Mouse (Mus musculus) MEL (cell line): Measurements from ENCODE around the gene Acin1. TPM values are rescaled to one million over a fixed set of nuclear protein-coding genes. Genes with fewer than 3 reads are reported as not detected.

ENCODE experiments used
- DNase-seq: peaks from one replicate; pipeline ENCODE4 v3.0.0; 2011; ENCODE audit warnings: low read depth, low spot score
- H3K27ac ChIP-seq: 2 replicates; pipeline ENCODE4 v1.5.1; 2012; ENCODE audit warnings: low read depth, mild to moderate bottlenecking, control low read depth, low read length, moderate library complexity; ENCODE audit not compliant: control insufficient read depth
- H3K27me3 ChIP-seq, 2 experiments: fragments of 150-350 bp in 1 of 2; sonication (generic) in 1 of 2; 2 replicates each; pipeline ENCODE4 v1.6.1; 2012; ENCODE audit warnings: low read length in 2 of 2, mild to moderate bottlenecking in 2 of 2, improper control_type of control experiment in 1 of 2, moderate library complexity in 1 of 2; ENCODE audit not compliant: insufficient read depth in 2 of 2, control insufficient read depth in 1 of 2
- H3K36me3 ChIP-seq, 2 experiments: 2 replicates each; pipeline ENCODE4 v1.6.1; 2012 to 2014; ENCODE audit warnings: low read length in 2 of 2, improper control_type of control experiment in 1 of 2, inconsistent platforms in 1 of 2, mild to moderate bottlenecking in 1 of 2; ENCODE audit not compliant: insufficient read depth in 2 of 2, control insufficient read depth in 1 of 2
- H3K4me1 ChIP-seq, 2 experiments: fragments of 150-350 bp in 1 of 2; sonication (generic) in 1 of 2; 2 replicates each; pipeline ENCODE4 v1.6.1; 2012; ENCODE audit warnings: low read length in 2 of 2, improper control_type of control experiment in 1 of 2, mild to moderate bottlenecking in 1 of 2; ENCODE audit not compliant: insufficient read depth in 2 of 2, control insufficient read depth in 1 of 2
- H3K4me3 ChIP-seq, 2 experiments: fragments of 150-350 bp in 1 of 2; sonication (generic) in 1 of 2; 2 replicates each; pipeline ENCODE4 v1.5.1; 2012; ENCODE audit warnings: low read depth in 2 of 2, low read length in 2 of 2, mild to moderate bottlenecking in 2 of 2, moderate library complexity in 2 of 2, control low read depth in 1 of 2, improper control_type of control experiment in 1 of 2; ENCODE audit not compliant: control insufficient read depth in 1 of 2, insufficient read depth in 1 of 2
- H3K79me2 ChIP-seq: 2 replicates; pipeline ENCODE4 v1.6.1; 2012; ENCODE audit warnings: mild to moderate bottlenecking, low read length, moderate library complexity; ENCODE audit not compliant: control insufficient read depth, poor library complexity, insufficient read depth
- H3K9ac ChIP-seq: 2 replicates; pipeline ENCODE4 v1.6.1; 2012; ENCODE audit warnings: low read depth, mild to moderate bottlenecking, control low read depth, low read length, moderate library complexity; ENCODE audit not compliant: control insufficient read depth, poor library complexity, severe bottlenecking
- H3K9me3 ChIP-seq: fragments of 150-350 bp; sonication (generic); replicated peaks from 2 replicates; pipeline ENCODE4 v1.6.1; 2012; ENCODE audit warnings: mild to moderate bottlenecking, low read length, improper control_type of control experiment, moderate library complexity; ENCODE audit not compliant: insufficient read depth
- BHLHE40 ChIP-seq: IDR thresholded peaks from 2 replicates; pipeline ENCODE4 v1.6.1; 2012; ENCODE audit warnings: low read depth, mild to moderate bottlenecking, inconsistent platforms, low read length, improper control_type of control experiment, borderline replicate concordance
- CHD1 ChIP-seq: IDR thresholded peaks from 2 replicates; pipeline ENCODE4 v1.6.1; 2012; ENCODE audit warnings: low read depth, mild to moderate bottlenecking, inconsistent platforms, low read length, improper control_type of control experiment
- CHD2 ChIP-seq: IDR thresholded peaks from 2 replicates; pipeline ENCODE4 v1.6.1; 2011; ENCODE audit warnings: low read length, improper control_type of control experiment
- CTCF ChIP-seq, 3 experiments: IDR thresholded peaks in 2 of 3; conservative IDR thresholded peaks in 1 of 3; 2 replicates each; pipeline ENCODE4 v1.5.1; 2011 to 2012; ENCODE audit warnings: low read length in 3 of 3, low read depth in 2 of 3, mild to moderate bottlenecking in 2 of 3, improper control_type of control experiment in 1 of 3, inconsistent platforms in 1 of 3, mixed read lengths in 1 of 3, moderate library complexity in 1 of 3; ENCODE audit not compliant: control insufficient read depth in 1 of 3, insufficient read depth in 1 of 3, poor library complexity in 1 of 3, severe bottlenecking in 1 of 3
- ELF1 ChIP-seq: IDR thresholded peaks from 2 replicates; pipeline ENCODE4 v1.6.1; 2014; ENCODE audit warnings: low read depth, mild to moderate bottlenecking, inconsistent platforms, low read length, improper control_type of control experiment, moderate library complexity
- EP300 ChIP-seq, 2 experiments: IDR thresholded peaks; 2 replicates each; pipeline ENCODE4 v1.6.1; 2011; ENCODE audit warnings: improper control_type of control experiment in 2 of 2, low read length in 2 of 2, low read depth in 1 of 2, mild to moderate bottlenecking in 1 of 2
- ETS1 ChIP-seq: IDR thresholded peaks from 2 replicates; pipeline ENCODE4 v1.6.1; 2012; ENCODE audit warnings: low read depth, mild to moderate bottlenecking, inconsistent platforms, low read length, improper control_type of control experiment, moderate library complexity
- GABPA ChIP-seq: IDR thresholded peaks from 2 replicates; pipeline ENCODE4 v1.6.1; 2012; ENCODE audit warnings: low read depth, mild to moderate bottlenecking, inconsistent platforms, low read length, improper control_type of control experiment, moderate library complexity
- GATA1 ChIP-seq: IDR thresholded peaks from 2 replicates; pipeline ENCODE4 v1.6.1; 2011; ENCODE audit warnings: low read depth, low read length, improper control_type of control experiment
- HCFC1 ChIP-seq: IDR thresholded peaks from 2 replicates; pipeline ENCODE4 v1.6.1; 2012; ENCODE audit warnings: low read depth, mild to moderate bottlenecking, inconsistent platforms, low read length, improper control_type of control experiment, moderate library complexity
- JUND ChIP-seq: IDR thresholded peaks from 2 replicates; pipeline ENCODE4 v1.6.1; 2011; ENCODE audit warnings: low read depth, mild to moderate bottlenecking, improper control_type of control experiment, low read length
- KAT2A ChIP-seq: conservative IDR thresholded peaks from 2 replicates; pipeline ENCODE4 v1.6.1; 2012; ENCODE audit warnings: low read depth, low read length, improper control_type of control experiment, inconsistent platforms
- MXI1 ChIP-seq: IDR thresholded peaks from 2 replicates; pipeline ENCODE4 v1.6.1; 2011; ENCODE audit warnings: mild to moderate bottlenecking, low read depth, low read length, improper control_type of control experiment
- MYB ChIP-seq: IDR thresholded peaks from 2 replicates; pipeline ENCODE4 v1.6.1; 2011; ENCODE audit warnings: mild to moderate bottlenecking, low read depth, low read length, improper control_type of control experiment
- MYC ChIP-seq: IDR thresholded peaks from 2 replicates; pipeline ENCODE4 v1.6.1; 2011; ENCODE audit warnings: low read depth, mild to moderate bottlenecking, low read length, improper control_type of control experiment, moderate library complexity
- NELFE ChIP-seq: IDR thresholded peaks from 2 replicates; pipeline ENCODE4 v1.6.1; 2011; ENCODE audit warnings: low read depth, low read length, improper control_type of control experiment
- POLR2AphosphoS2 ChIP-seq: IDR thresholded peaks from 2 replicates; pipeline ENCODE4 v1.6.1; 2011; ENCODE audit warnings: low read length, improper control_type of control experiment
- RAD21 ChIP-seq: IDR thresholded peaks from 2 replicates; pipeline ENCODE4 v1.6.1; 2011; ENCODE audit warnings: mild to moderate bottlenecking, low read depth, low read length, improper control_type of control experiment
- RCOR1 ChIP-seq: IDR thresholded peaks from 2 replicates; pipeline ENCODE4 v1.6.1; 2012; ENCODE audit warnings: low read depth, mild to moderate bottlenecking, inconsistent platforms, low read length, improper control_type of control experiment
- SIN3A ChIP-seq: IDR thresholded peaks from 2 replicates; pipeline ENCODE4 v1.6.1; 2012; ENCODE audit warnings: low read length, improper control_type of control experiment, inconsistent platforms
- SMC3 ChIP-seq: IDR thresholded peaks from 2 replicates; pipeline ENCODE4 v1.6.1; 2011; ENCODE audit warnings: low read depth, low read length, improper control_type of control experiment
- TAL1 ChIP-seq: IDR thresholded peaks from 2 replicates; pipeline ENCODE4 v1.6.1; 2012; ENCODE audit warnings: mild to moderate bottlenecking, inconsistent platforms, low read length, moderate library complexity, mixed read lengths
- TCF12 ChIP-seq: IDR thresholded peaks from 2 replicates; pipeline ENCODE4 v1.6.1; 2014; ENCODE audit warnings: low read depth, mild to moderate bottlenecking, inconsistent platforms, low read length, improper control_type of control experiment, moderate library complexity
- UBTF ChIP-seq: IDR thresholded peaks from 2 replicates; pipeline ENCODE4 v1.6.1; 2012; ENCODE audit warnings: low read depth, mild to moderate bottlenecking, inconsistent platforms, low read length, improper control_type of control experiment, moderate library complexity, borderline replicate concordance; ENCODE audit not compliant: insufficient read depth
- USF2 ChIP-seq, 2 experiments: IDR thresholded peaks; 2 replicates each; pipeline ENCODE4 v1.6.1; 2011 to 2012; ENCODE audit warnings: improper control_type of control experiment in 2 of 2, low read length in 2 of 2, borderline replicate concordance in 1 of 2, inconsistent platforms in 1 of 2, low read depth in 1 of 2, mild to moderate bottlenecking in 1 of 2; ENCODE audit not compliant: insufficient read depth in 1 of 2
- ZC3H11A ChIP-seq: IDR thresholded peaks from 2 replicates; pipeline ENCODE4 v1.6.1; 2012; ENCODE audit warnings: low read depth, mild to moderate bottlenecking, inconsistent platforms, low read length, improper control_type of control experiment
- ZKSCAN1 ChIP-seq: IDR thresholded peaks from 2 replicates; pipeline ENCODE4 v1.6.1; 2012; ENCODE audit warnings: low read depth, mild to moderate bottlenecking, inconsistent platforms, low read length, improper control_type of control experiment, moderate library complexity
- ZMIZ1 ChIP-seq: IDR thresholded peaks from 2 replicates; pipeline ENCODE4 v1.6.1; 2012; ENCODE audit warnings: low read depth, mild to moderate bottlenecking, inconsistent platforms, low read length, improper control_type of control experiment, moderate library complexity
- polyA plus RNA-seq, 2 experiments: library from polyadenylated mRNA; stranded (reverse) in 1 of 2; unstranded in 1 of 2; fragments of >175 nt in 1 of 2; fragments of >200 nt in 1 of 2; gene quantifications; 2 replicates each; pipeline versions ENCODE4 v1.2.1 to v1.2.4; 2012; ENCODE audit warnings: low replicate concordance in 2 of 2, low read depth in 1 of 2; ENCODE audit not compliant: insufficient read length in 2 of 2, insufficient read depth in 1 of 2, missing spikeins in 1 of 2
- total RNA-seq: library from RNA; depleted of rRNA; stranded (reverse); fragments of 300-350 nt; gene quantifications from 2 replicates; pipeline ENCODE4 v1.2.3, GENCODE M21; 2012

Acin1 gene
- total and polyA plus RNA-seq, 3 experiments = 103 to 248 (median 115) TPM

DNA sequence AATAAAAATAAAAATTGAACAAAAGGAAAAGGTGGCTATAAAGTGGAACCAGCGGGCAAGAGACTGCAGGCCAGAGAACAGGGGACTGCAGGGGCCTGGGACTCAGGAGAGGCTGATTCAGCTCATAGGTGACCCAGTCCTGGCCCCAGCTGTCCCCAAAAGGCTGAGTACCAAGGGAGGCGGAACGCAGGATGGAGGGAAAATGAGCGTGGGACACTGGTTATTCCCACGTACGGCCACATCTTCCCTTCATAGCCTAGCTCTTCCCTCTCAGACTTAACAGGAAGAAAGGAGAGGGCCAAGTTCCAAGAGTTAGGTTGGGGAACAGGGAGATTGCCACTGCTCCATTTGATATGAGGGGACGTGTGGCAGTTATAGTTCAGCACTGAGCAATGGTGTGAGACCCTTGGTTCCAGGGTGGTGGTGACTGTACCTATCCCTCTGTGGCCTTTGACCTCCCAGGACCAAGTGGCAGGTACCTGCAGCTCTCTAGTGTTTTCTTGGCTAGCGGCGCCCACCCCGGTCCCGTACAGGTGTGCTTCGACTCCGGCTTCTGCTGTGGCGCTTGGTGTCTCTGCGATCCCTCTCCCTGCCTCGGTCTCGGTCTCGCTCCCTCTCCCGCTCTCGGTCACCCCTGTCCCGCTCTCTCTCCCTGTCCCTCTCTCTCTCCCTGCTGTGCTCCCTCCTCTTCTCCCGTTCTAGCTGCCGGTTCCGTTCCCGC is 44.3 kb downstream of the Acin1 start:
- no peak overlapping the region for H3K27ac ChIP-seq
- H3K4me3 ChIP-seq = no peak overlapping the region
- H3K27me3 ChIP-seq = no peaks in the 10 kb centered on the region
- H3K79me2 ChIP-seq = no peaks in the 10 kb centered on the region; the same call in 1 of the 2 replicates
- TF ChIP-seq NELFE = no peak
- TF ChIP-seq ELF1 = no peak
- no peak for TF ChIP-seq MYC
- TF ChIP-seq ZKSCAN1 = no peak
- H3K4me1 ChIP-seq = peaks cover 4% of the 10 kb centered on the region in 2 experiments; a peak in 2 of 4 replicates
- H3K9me3 ChIP-seq = no peaks in the 10 kb centered on the region
- peak; percentile 29 for DNase-seq
- no peak overlapping the region for H3K9ac ChIP-seq
- peaks cover under 1 to 6% of the 10 kb centered on the region in 2 experiments; a peak in 3 of 4 replicates for H3K36me3 ChIP-seq

DNA sequence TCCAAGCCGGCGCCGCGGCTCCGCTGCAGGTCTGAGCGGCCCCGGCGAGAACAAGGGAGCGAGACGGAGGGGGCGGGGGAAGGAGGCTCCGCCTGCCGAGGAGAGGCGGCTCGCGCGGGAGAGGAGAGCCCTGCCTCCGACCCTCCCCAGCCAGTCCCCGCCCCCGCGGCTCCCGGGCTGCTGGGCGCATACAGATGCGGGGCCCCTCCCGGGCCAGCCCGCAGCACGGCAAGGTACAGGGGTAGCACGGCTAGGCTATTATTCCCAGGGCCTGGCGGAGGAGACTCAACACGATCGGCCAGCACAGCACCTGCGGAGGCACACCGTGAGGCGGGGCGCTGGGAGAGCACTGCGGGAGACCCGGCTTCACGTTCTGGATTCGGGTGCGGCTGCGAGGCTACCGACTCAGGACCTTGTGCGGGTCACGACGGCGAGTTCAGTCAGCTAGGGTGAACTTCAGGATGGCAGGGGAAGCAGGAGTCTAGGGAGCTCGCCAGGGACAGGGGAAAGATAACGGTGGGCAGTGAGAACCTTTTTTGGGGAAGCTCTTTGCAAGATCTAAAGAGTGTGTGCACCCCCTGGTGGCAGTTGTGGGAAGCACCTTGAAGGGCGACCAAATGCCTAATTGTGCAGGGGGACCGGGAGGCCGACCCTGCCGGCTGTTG is 45.3 kb downstream of the Acin1 start, which contains the start of gene Cdh24:
Gene Cdh24, minus strand, starts transcription at position 60 of the 665 bp plus-strand sequence.
- Histone ChIP-seq H3K4me3 (peak within 1 kb of the TSS; percentile 66 to 92), H3K4me1 (peaks cover 4% of the 10 kb centered on the region in 2 experiments; a peak in 2 of 4 replicates), H3K36me3 (no peaks in the 10 kb centered on the region; a peak in 2 of 4 replicates), H3K79me2 (no peaks in the 10 kb centered on the region; the same call in 1 of the 2 replicates), H3K27ac (peak within 1 kb of the TSS; percentile 63), H3K27me3 (no peaks in the 10 kb centered on the region), H3K9ac (peak within 1 kb of the TSS; percentile 77), H3K9me3 (no peaks in the 10 kb centered on the region)
- peak; percentile 90 for DNase-seq
- TF ChIP-seq SMC3 (peak; percentile 91), JUND (no peak; the same call in 1 of the 2 replicates), CTCF (IDR thresholded peaks at IDR 0.05 in 2 of 3, conservative IDR thresholded peaks at IDR 0.05 in 1 of 3; ENCODE audit: control insufficient read depth in 1 of 3, insufficient read depth in 1 of 3, low read depth in 2 of 3, low read length in 3 of 3, poor library complexity in 1 of 3, severe bottlenecking in 1 of 3) (peak; percentile 80 to 88 (median 84)), ETS1 (no peak; the same call in 1 of the 2 replicates), MYB (no peak), CHD1 (no peak), GATA1 (peak; percentile 58), BHLHE40 (no peak), USF2 (IDR thresholded peaks at IDR 0.05; ENCODE audit: borderline replicate concordance in 1 of 2, insufficient read depth in 1 of 2, low read depth in 1 of 2, low read length in 2 of 2) (no peak), NELFE (peak; percentile 6; the same call in 1 of the 2 replicates), RCOR1 (no peak), UBTF (0 out of 2 replicates have a peak, but pooled peaks have one; percentile 17), KAT2A (no peak), GABPA (no peak), TCF12 (peak; percentile 43; the same call in 1 of the 2 replicates), TAL1 (no peak), POLR2AphosphoS2 (peak; percentile 91; the same call in 1 of the 2 replicates), CHD2 (no peak), EP300 (IDR thresholded peaks at IDR 0.05; ENCODE audit: low read depth in 1 of 2, low read length in 2 of 2) (no peak), ZMIZ1 (peak; percentile 4; the same call in 1 of the 2 replicates), MXI1 (peak; percentile 68), ZKSCAN1 (no peak), SIN3A (no peak; the same call in 1 of the 2 replicates), RAD21 (peak; percentile 78), ZC3H11A (peak; percentile 67), HCFC1 (peak; percentile 33; the same call in 1 of the 2 replicates)
